Mouse (Mus musculus): ENCODE measurements around the gene 4930590J08Rik. TPM values are rescaled to one million over a fixed set of nuclear protein-coding genes. Genes with fewer than 3 reads are reported as not detected.
A peak's percentile ranks its signal among the peaks of the same experiment; 100 is the strongest.

The 4930590J08Rik gene
- polyA plus RNA-seq, 1 experiment from 2014 or later = 0.38 TPM

DNA sequence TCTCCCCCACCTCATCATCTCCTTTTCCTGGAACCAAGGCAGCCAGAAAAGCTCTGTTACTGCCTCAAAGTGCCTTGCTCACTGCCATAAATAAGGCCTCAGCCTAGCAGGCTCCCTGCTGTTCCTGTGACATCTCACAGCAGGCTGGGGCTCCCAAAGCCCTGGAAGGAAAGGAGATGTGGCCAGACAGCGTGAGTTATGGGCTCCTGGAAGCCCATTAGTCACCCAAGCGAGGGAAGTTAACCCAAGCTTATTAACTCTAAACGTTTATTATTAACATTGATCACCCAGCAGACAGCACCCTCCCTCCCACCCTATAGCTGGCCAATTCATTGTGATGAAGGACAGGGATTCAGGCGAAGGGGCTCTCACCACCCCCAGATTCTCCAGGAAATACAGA lies 60.8 kb downstream of the 4930590J08Rik start:
- DNase-seq (ENCODE audit: low spot score) = no peak

DNA sequence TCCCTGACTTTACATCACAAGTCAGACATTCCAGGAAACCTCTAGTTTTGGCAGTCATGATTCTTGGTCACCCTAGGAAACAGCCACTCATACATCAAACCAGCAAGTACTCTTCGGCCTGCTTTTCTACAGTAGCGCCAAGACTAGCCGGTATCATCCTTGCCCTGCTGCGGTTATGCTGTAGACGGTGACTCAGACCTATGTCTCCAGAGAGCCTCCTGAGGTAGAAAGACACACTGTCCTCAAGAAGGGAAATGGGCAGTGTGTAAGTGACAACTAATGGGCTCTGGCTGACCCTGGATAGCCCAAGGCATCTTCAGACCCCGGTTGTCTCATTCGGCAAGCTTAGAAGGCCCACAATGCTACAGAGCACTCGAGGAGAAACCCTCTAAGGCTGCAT lies 62.5 kb downstream of the 4930590J08Rik start:
- no peak for DNase-seq (ENCODE audit: low spot score)

DNA sequence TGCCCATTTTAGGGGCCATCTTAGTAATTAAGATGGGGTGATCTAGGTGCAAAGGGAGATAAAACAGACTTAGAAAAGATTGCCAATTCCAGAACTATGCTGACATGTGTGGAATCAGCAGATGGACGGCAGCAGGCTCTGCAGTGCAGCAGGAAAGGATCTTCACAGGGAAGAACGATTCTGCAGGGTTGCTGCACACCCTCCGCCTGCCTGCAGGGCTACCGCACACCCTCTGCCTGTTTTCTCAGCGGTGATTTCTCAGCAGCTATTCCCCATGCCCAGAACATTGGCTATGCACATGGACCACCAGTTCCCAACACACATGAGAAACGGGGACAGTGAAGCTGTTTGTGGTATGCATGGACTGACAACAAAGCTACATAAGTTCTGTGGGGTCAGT lies 63.4 kb downstream of the 4930590J08Rik start:
- no peak for DNase-seq (ENCODE audit: low spot score)

DNA sequence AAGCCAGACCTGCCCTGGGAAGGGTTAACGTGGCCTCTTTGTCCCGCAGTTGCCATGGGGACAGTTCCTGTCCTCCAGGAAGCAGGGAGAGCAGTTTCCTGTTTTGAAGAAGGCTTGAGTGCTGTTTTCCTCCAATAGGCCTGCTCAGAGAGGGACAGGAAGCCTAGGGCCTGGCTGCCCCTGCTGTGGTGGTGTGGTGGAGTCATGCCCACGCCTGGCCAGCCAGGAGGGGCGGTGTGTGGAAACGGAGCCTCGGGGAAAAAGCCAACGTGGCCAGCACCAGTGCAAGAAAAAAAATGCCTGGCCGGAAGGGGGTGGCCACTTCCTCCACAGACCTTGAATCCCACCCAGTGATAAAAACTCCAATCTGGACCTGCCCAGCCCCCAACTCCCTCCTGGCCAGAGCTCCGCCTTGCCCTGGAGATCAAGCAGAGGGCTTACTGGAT lies 69.6 kb downstream of the 4930590J08Rik start:
- DNase-seq (ENCODE audit: low spot score) = peak; percentile 4

DNA sequence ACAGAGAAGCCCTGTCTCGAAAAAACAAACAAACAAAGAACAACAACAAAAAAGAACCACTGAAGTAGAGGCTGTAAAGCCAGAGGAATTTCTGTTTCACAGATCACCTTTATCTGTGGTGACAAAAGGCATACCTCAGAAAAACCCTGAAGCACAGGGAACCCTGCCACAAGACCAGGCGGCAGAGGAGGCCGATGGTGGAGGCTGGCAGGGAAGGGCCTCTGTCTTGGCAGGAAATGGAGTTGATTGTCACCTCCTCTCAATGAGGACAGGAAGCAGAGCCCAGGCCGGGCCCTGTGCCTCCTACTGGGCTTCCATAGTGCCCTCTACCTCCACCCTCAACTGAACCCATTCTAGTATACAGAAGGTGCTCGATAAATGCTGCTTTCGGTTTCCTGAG lies 71.4 kb downstream of the 4930590J08Rik start:
- DNase-seq (ENCODE audit: low spot score) = no peak

DNA sequence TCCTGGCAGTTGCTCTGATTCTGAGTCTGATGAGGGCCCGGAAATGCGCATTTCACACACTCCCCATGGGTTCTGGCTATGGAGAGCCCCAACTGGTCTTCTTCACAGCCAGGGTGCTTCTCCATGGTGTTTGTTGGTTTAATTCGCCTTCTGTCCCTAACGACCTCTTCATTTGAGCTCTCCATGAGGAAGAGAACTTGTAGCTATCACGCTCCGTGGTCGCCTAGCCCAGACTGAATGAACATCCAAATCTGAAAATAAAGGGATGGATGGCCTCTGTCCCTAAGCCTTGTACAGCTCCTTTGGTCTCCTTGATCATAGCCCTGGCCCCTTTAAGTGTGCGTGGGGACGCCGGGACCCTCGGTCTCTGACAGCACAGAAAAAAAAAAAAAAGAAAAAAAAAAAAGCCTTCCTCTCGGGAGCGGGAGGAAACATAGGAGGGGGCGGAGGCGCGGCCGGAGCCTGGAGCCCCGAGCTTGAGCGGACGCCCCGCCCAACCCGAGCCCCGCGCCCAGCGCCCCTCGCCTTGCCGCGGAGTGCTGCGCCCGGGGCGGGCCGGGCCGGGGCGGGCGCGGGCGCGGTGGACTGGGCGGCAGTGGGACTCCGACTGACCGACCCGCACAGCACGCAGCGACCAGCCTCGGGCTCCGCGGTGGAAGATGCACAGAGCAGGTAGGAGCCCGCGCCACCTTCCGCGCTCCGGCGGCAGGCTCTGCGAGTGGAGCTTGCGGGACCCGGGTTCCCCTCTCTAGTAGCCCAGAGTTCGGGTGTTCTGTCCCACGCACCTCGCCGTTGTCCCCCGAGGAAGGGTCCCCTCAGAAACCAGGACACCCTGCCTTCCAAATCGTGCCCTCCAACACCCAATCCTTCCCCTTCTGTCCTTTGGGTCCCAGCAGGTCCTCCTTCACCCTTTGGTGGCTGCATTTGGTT lies 76.0 kb downstream of the 4930590J08Rik start, which contains the start of gene Fgd5:
Fgd5 (plus strand) TSS at position 508 of the 930 bp plus-strand sequence.
- DNase-seq (ENCODE audit: low spot score) = no peak

DNA sequence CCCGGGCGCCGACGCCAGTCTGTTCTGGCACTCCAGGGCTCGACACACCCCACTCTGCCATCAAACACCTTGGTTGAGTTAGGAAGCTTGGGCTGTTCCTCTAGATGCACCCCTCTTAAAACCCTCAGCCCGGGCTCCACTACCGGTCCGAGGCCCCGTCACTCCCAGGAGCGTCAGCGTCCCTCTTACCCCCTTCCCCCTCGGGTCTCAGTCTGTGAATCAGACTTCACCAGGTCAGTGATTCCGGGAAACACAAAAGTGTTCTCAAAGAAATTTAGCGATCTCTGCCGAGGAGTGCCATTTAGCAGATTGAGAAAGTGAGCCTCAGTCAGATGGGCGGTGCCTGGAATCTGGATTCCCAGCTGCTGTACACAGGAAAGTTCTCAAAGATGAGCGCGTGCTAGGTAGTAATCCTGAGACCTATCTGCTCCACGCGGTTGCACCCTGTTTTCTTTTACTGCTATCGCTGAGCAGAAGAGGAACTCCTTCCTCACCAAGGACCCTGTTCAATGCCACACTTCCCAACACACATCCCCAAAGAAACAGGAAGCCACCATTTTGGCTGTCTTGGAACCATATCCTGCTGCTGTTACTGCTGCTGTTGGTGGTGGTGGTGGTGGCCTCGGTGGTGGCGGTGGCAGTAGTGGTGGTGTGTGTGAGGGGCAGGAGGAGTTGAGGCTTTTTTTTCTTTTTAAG lies 76.8 kb downstream of the 4930590J08Rik start:
- no peak for DNase-seq (ENCODE audit: low spot score)

DNA sequence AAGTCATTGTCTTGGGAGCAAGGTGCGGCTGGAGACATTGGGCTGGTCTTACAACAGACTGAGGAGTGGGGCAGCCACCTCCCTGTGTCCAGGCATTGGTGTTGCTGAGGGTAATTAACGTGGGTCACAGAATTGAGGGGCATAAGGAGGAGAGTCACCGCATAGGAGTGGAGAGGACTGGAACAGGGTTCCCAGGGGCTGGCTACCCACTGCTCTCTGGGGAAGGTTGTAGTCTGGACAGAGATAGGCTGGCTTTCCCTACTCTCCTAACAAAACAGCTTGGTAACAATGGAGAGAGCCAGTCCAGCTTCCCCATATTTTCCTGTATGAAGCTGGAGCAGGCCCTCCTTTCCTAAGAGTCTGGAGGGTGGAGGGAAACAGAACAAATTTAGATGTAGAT lies 77.4 kb downstream of the 4930590J08Rik start:
- no peak for DNase-seq (ENCODE audit: low spot score)

DNA sequence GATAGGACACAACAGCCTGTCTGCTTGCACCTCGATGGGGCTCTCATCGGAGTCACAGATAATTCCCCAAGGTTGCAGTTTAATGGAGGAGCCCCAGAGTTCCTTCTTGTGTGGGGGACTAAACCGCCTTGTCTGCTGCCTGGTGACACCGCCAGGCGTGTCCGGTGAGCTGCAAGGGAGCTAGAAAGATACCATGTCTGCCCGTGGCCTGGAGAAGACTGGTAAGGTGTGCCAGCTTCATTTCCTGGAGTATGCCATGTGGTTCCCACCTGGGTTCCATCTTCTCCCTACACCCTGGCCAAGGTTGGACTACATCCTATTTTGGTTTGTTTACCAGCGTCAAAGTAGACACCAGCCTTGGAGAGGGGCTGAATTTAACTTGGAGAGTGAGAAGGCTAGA lies 87.5 kb downstream of the 4930590J08Rik start:
- no peak for DNase-seq (ENCODE audit: low spot score)

DNA sequence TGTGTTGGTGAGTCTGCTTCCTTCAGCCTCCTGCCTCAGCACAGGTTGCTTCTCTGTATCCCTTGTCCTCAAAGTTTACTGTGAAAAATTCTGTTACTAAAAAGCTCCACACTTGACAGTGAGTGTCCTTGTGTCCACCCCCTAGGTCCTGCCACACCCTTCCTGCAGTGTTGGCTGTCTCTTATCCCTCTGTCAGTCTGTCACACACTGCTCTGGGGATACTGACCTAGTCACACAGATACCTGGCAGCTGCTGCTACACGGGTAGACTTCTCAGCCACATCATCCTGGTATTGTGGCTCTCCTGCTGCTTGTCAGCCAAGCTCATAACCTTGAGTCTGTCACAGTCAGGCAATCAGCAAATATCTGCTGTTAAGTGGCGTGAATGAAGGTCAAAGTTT lies 90.2 kb downstream of the 4930590J08Rik start:
- no peak for DNase-seq (ENCODE audit: low spot score)

DNA sequence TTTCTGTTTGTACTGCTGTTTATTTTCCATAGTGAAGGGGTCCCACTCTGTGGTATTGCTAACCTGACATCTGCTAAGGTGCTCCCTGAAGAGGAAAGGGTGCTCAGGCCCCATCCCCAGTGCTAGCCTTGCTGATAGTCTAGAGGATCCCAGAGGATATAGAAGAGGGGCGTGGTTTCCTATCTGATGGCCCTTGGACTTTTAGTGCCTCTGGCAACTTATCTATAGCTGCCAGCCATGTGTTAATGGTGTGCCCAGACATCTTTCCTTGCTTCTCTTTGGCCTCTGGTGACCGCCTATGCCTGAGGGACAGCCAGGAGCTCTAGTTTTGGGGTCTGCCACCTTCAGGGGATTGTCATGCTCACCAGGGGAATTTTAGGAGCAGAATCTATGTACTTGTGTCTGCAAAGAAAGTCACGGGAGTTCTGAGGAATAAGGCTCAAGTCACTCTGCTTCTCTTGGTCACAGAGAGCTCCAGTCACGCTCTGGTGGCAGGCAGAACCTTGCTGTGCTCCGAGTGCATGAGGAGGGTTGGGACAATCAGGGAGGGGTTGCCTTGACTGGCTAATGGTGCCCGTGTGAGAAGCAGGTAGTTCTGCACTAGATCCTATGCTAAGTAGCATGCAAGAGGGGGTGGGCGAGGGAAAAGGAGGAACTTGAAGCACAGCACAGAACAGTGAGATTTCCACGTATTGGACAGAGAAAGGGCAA lies 91.3 kb downstream of the 4930590J08Rik start:
- no peak for DNase-seq (ENCODE audit: low spot score)

DNA sequence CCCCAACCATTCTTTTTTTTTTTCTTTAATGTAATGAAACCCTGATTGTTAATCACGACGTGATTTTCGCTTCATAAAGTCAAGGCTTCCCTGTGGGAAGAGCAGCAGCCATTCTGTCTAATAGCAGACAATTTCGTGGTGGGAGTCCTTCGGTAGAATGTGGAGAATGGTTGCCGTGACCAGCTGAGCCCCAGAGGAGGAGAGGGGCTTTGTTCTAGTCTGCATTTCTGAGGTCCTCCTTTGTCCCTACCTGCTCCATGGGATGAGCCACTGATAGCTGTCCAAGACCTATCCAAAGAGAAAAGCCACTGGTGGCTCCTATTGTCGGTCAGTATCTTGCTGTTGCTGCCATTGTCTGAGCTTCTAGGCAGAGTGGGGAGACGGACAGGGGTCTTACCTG lies 93.5 kb downstream of the 4930590J08Rik start:
- DNase-seq (ENCODE audit: low spot score) = no peak

Other genes starting within 250 kb of the 4930590J08Rik start
- 43.0 and 63.3 TPM in 2 replicates for gene Slc6a6, start 218.8 kb upstream of the 4930590J08Rik start, polyA plus RNA-seq (2015; fragmentation: Nextera tagmentation; extraction: Ambion mirVana)
- 0.05 and 0.08 TPM in 2 replicates for gene Grip2, start 75.6 kb upstream of the 4930590J08Rik start, polyA plus RNA-seq (2015; fragmentation: Nextera tagmentation; extraction: Ambion mirVana)
- gene Ccdc174, start 24.8 kb upstream of the 4930590J08Rik start, polyA plus RNA-seq (2015; fragmentation: Nextera tagmentation; extraction: Ambion mirVana) = 58.5 and 62.6 TPM in 2 replicates
- 3.3 and 3.6 TPM in 2 replicates for gene Fgd5, start 76.1 kb downstream of the 4930590J08Rik start, polyA plus RNA-seq (2015; fragmentation: Nextera tagmentation; extraction: Ambion mirVana)
- gene Nr2c2, start 188.6 kb downstream of the 4930590J08Rik start, polyA plus RNA-seq (2015; fragmentation: Nextera tagmentation; extraction: Ambion mirVana) = 18.3 and 27.0 TPM in 2 replicates